Mouse (Mus musculus) olfactory bulb, adult 2 months (tissue): Measurements from ENCODE around the gene Gdf1. TPM values are rescaled to one million over a fixed set of nuclear protein-coding genes. Genes with fewer than 3 reads are reported as not detected.
A peak's percentile ranks its signal among the peaks of the same experiment; 100 is the strongest.

Experiments used
- H3K27ac ChIP-seq: fragments of 200-500 bp; 2 replicates; pipeline ENCODE4 v1.5.1; 2012; ENCODE audit warnings: low read depth, low read length; ENCODE audit not compliant: insufficient read depth
- H3K4me1 ChIP-seq: fragments of 200-500 bp; 2 replicates; pipeline ENCODE4 v1.6.1; 2012; ENCODE audit warnings: low read length; ENCODE audit not compliant: control insufficient read depth, insufficient read depth
- H3K4me3 ChIP-seq: fragments of 200-500 bp; 2 replicates; pipeline ENCODE4 v1.5.1; 2012; ENCODE audit warnings: mild to moderate bottlenecking, low read depth, low read length, moderate library complexity; ENCODE audit not compliant: insufficient read depth
- CTCF ChIP-seq: fragments of 200-500 bp; IDR thresholded peaks from 2 replicates; pipeline ENCODE4 v1.5.1; 2012; ENCODE audit warnings: low read depth, mild to moderate bottlenecking, low read length, moderate library complexity; ENCODE audit not compliant: insufficient read depth
- POLR2A ChIP-seq: fragments of 200-500 bp; IDR thresholded peaks from 2 replicates; pipeline ENCODE4 v1.6.1; 2012; ENCODE audit warnings: mild to moderate bottlenecking, low read depth, low read length, moderate library complexity; ENCODE audit not compliant: insufficient read depth
- WGBS: fragments of 180-500 bp; shearing (Covaris S2); methylation state at CpG from one replicate; pipeline ENCODE4 v1.1.7; 2018; 5-methylcytosine and 5-hydroxymethylcytosine counted together
- polyA plus RNA-seq: library from polyadenylated mRNA; stranded (reverse); fragments of >200 nt; gene quantifications from 2 replicates; pipeline ENCODE4 v1.2.4, GENCODE M21; 2012; ENCODE audit warnings: low replicate concordance; ENCODE audit not compliant: missing spikeins, insufficient read depth, insufficient read length

Gdf1 gene
- polyA plus RNA-seq, 1 experiment, result not detected

- 21% methylated on average over 4 of the region's 4 CpGs for WGBS
- Histone ChIP-seq H3K27ac (peak overlapping the region; percentile 86), H3K4me3 (peak overlapping the region; percentile 60), H3K4me1 (peaks cover 32% of the 10 kb centered on the region)
- TF ChIP-seq POLR2A (no peak), CTCF (no peak)
These were observed 24.4 kb downstream of the Gdf1 start for GRCm38 (mm10) chr8:70354004-70354403.

GRCm38 (mm10) chr8:70356111-70356510 is 26.5 kb downstream of the Gdf1 start:
- WGBS, result 91% methylated on average over 1 of the region's 1 CpGs
- Histone ChIP-seq H3K4me3 (no peak overlapping the region), H3K4me1 (peaks cover 18% of the 10 kb centered on the region), H3K27ac (no peak overlapping the region)
- TF ChIP-seq CTCF, result no peak
- no peak for TF ChIP-seq POLR2A

- Histone ChIP-seq H3K4me3 (no peak overlapping the region), H3K4me1 (no peaks in the 10 kb centered on the region), H3K27ac (no peak overlapping the region)
- TF ChIP-seq CTCF (no peak), POLR2A (no peak)
- WGBS, result 41% methylated on average over 3 of the region's 3 CpGs
These were observed 29.8 kb downstream of the Gdf1 start for GRCm38 (mm10) chr8:70359411-70359810.

GRCm38 (mm10) chr8:70360769-70361168 is 31.2 kb downstream of the Gdf1 start:
- no peak overlapping the region for H3K27ac ChIP-seq
- TF ChIP-seq CTCF (no peak), POLR2A (no peak)
- no peak overlapping the region for H3K4me3 ChIP-seq
- H3K4me1 ChIP-seq, result no peaks in the 10 kb centered on the region
- 46% methylated on average over 4 of the region's 4 CpGs for WGBS

- WGBS, result 80% methylated on average over 10 of the region's 10 CpGs
- TF ChIP-seq CTCF (no peak), POLR2A (no peak)
- Histone ChIP-seq H3K4me3 (no peak overlapping the region), H3K27ac (no peak overlapping the region), H3K4me1 (no peaks in the 10 kb centered on the region)
These were observed 31.9 kb downstream of the Gdf1 start for GRCm38 (mm10) chr8:70361484-70362032.

GRCm38 (mm10) chr8:70364066-70364465 is 34.4 kb downstream of the Gdf1 start:
- Histone ChIP-seq H3K4me3 (no peak overlapping the region), H3K4me1 (no peaks in the 10 kb centered on the region), H3K27ac (no peak overlapping the region)
- no peak for TF ChIP-seq POLR2A
- no peak for TF ChIP-seq CTCF
- WGBS, result 48% methylated on average over 5 of the region's 5 CpGs

GRCm38 (mm10) chr8:70366588-70366987 is 37.0 kb downstream of the Gdf1 start:
- 68% methylated on average over 5 of the region's 5 CpGs for WGBS
- Histone ChIP-seq H3K27ac (no peak overlapping the region), H3K4me1 (no peaks in the 10 kb centered on the region), H3K4me3 (no peak overlapping the region)
- TF ChIP-seq CTCF (no peak), POLR2A (no peak)

- H3K4me1 ChIP-seq, result peaks cover 16% of the 10 kb centered on the region
- no peak overlapping the region for H3K27ac ChIP-seq
- WGBS, result 75% methylated on average over 7 of the region's 7 CpGs
- no peak for TF ChIP-seq POLR2A
- no peak overlapping the region for H3K4me3 ChIP-seq
These were observed 40.9 kb downstream of the Gdf1 start for GRCm38 (mm10) chr8:70370476-70370875.

GRCm38 (mm10) chr8:70371951-70372350 is 42.3 kb downstream of the Gdf1 start:
- Histone ChIP-seq H3K27ac (no peak overlapping the region), H3K4me1 (peaks cover 26% of the 10 kb centered on the region), H3K4me3 (no peak overlapping the region)
- 48% methylated on average over 6 of the region's 6 CpGs for WGBS
- no peak for TF ChIP-seq POLR2A
- no peak for TF ChIP-seq CTCF
